Mouse (Mus musculus) small intestine, adult 2 months (tissue): ENCODE results near the gene Gm13030. TPM values are rescaled to one million over a fixed set of nuclear protein-coding genes. Genes with fewer than 3 reads are reported as not detected.

Experiments
- H3K27ac ChIP-seq: fragments of 200-500 bp; 2 replicates; pipeline ENCODE4 v1.5.1; 2012; ENCODE audit warnings: low read depth, low read length, control low read depth, inconsistent platforms; ENCODE audit not compliant: insufficient read depth
- H3K27me3 ChIP-seq: fragments of 200-500 bp; 2 replicates; pipeline ENCODE4 v1.6.1; 2012; ENCODE audit warnings: mild to moderate bottlenecking, moderate library complexity, low read length, inconsistent platforms; ENCODE audit not compliant: control insufficient read depth, insufficient read depth
- H3K36me3 ChIP-seq: fragments of 200-500 bp; 2 replicates; pipeline ENCODE4 v1.6.1; 2012; ENCODE audit warnings: mild to moderate bottlenecking, low read length, control low read depth, inconsistent platforms; ENCODE audit not compliant: control insufficient read depth, insufficient read depth
- H3K4me1 ChIP-seq: fragments of 200-500 bp; 2 replicates; pipeline ENCODE4 v1.6.1; 2012; ENCODE audit warnings: low read length, inconsistent platforms, mixed read lengths; ENCODE audit not compliant: control insufficient read depth, insufficient read depth, insufficient read length
- H3K4me3 ChIP-seq: fragments of 200-500 bp; 2 replicates; pipeline ENCODE4 v1.5.1; 2012; ENCODE audit warnings: low read depth, mild to moderate bottlenecking, control low read depth, inconsistent platforms, low read length, moderate library complexity
- CTCF ChIP-seq: fragments of 200-500 bp; IDR thresholded peaks from 2 replicates; pipeline ENCODE4 v1.5.1; 2012; ENCODE audit warnings: low read depth, mild to moderate bottlenecking, control low read depth, inconsistent platforms, low read length, moderate library complexity, mixed read lengths; ENCODE audit not compliant: insufficient replicate concordance, insufficient read length; ENCODE audit errors: extremely low read depth
- POLR2A ChIP-seq: fragments of 200-500 bp; IDR thresholded peaks from 2 replicates; pipeline ENCODE4 v1.6.1; 2012; ENCODE audit warnings: low read depth, mild to moderate bottlenecking, control low read depth, inconsistent platforms, low read length, moderate library complexity
- WGBS: fragments of 180-500 bp; shearing (Covaris S2); methylation state at CpG from one replicate; pipeline ENCODE4 v1.1.7; 2018; 5-methylcytosine and 5-hydroxymethylcytosine counted together
- polyA plus RNA-seq: library from polyadenylated mRNA; depleted of rRNA; stranded (reverse); fragments of >200 nt; gene quantifications from 2 replicates; pipeline ENCODE4 v1.2.3, GENCODE M21; 2012

Gm13030 gene
- polyA plus RNA-seq, 1 experiment: not detected

DNA sequence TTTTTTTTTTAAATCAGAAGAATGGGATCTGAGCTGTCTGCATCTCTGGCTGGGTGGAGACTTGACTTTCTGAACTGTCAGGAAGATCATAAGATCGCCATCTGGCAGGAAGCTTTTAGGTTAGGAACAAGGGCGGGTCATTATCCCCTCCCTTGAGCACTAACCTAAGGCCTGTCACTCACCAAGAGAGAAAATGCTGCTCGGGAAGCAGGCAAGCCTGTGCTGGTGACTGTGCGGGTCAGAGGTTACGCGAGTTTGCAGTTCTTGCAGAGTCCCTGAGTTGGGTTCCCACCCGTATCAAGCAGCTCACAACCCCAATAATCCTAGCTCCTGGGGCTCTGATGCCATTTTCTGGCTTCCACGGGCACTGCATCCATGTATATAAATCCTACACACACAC is 5.1 kb downstream of the Gm13030 start:
- H3K27me3 ChIP-seq: no peaks in the 10 kb centered on the region; the same call in 1 of the 2 replicates
- TF ChIP-seq POLR2A (no peak), CTCF (no peak)
- no peak overlapping the region for H3K27ac ChIP-seq
- H3K4me1 ChIP-seq: no peaks in the 10 kb centered on the region
- WGBS: 52% methylated on average over 8 of the region's 8 CpGs
- no peak overlapping the region for H3K4me3 ChIP-seq
- no peaks in the 10 kb centered on the region for H3K36me3 ChIP-seq

GRCm38 (mm10) chr4:138866413-138866812 is 7.4 kb downstream of the Gm13030 start:
- no peaks in the 10 kb centered on the region; the same call in 1 of the 2 replicates for H3K27me3 ChIP-seq
- WGBS: 10% methylated on average over 7 of the region's 7 CpGs
- no peaks in the 10 kb centered on the region for H3K4me1 ChIP-seq
- no peak overlapping the region for H3K4me3 ChIP-seq
- no peak overlapping the region for H3K27ac ChIP-seq
- TF ChIP-seq POLR2A: no peak
- peak; percentile 65 for TF ChIP-seq CTCF
- no peaks in the 10 kb centered on the region for H3K36me3 ChIP-seq

- TF ChIP-seq CTCF (no peak), POLR2A (no peak)
- Histone ChIP-seq H3K4me3 (no peak overlapping the region), H3K27ac (no peak overlapping the region), H3K36me3 (no peaks in the 10 kb centered on the region), H3K4me1 (no peaks in the 10 kb centered on the region), H3K27me3 (no peaks in the 10 kb centered on the region; the same call in 1 of the 2 replicates)
- 65% methylated on average over 6 of the region's 6 CpGs for WGBS
Measured at GRCm38 (mm10) chr4:138865991-138866390, 7.8 kb downstream of the Gm13030 start.

DNA sequence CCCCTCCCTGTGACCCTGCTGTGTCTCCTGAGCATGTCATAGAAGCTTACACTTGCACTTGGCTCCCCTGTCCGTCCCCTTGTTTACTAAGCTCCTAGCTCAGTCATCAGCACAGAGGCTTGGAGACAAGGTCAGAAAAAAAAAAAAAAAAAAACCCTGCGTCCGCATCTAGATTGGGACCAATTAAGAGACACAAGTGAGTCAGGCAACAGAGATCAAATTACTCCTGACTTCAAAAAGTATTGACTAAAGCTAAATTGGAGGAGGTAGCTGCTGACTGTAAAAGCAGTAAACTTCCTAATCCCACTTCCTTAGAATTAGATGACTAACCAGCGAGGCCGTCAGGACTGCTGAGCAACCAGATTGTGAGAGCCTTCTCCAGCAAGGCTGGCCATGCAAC is 8.7 kb downstream of the Gm13030 start:
- no peaks in the 10 kb centered on the region for H3K4me1 ChIP-seq
- no peaks in the 10 kb centered on the region for H3K36me3 ChIP-seq
- TF ChIP-seq POLR2A: no peak
- no peak for TF ChIP-seq CTCF
- no peak overlapping the region for H3K27ac ChIP-seq
- H3K4me3 ChIP-seq: no peak overlapping the region
- no peaks in the 10 kb centered on the region; the same call in 1 of the 2 replicates for H3K27me3 ChIP-seq
- 28% methylated on average over 5 of the region's 5 CpGs for WGBS

DNA sequence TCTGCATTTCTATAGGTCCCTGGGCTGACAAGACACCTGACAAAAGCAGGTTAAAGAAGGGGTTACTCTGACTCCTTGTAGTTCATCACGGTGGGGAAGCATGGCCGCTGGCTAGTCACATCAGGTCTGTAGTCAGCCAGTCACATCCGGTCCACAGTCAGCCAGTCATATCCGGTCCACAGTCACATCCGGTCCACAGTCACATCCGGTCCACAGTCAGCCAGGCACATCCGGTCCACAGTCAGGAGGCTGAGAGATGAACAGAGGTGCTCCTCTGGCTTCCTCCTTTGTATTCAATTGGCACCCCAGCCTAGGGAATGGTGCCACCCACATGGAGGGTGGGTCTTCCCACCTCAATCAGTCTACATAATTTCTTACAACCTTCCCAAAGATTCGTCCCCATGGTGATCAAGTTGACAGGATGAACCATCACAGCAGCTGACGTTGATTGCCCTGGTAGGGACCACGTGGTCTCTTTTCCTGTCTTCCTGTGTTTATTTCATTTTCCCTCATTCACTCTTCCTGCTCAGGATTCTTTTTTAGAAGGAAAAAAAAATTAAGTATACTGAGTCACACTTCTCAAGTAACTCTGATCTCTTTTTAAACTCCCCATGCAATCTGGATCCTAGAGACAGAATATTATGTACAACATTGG is 10.3 kb downstream of the Gm13030 start, which contains the start of gene Pla2g5:
Gene Pla2g5, minus strand, starts transcription at position 139 of the 655 bp plus-strand sequence.
- no peaks in the 10 kb centered on the region; the same call in 1 of the 2 replicates for H3K27me3 ChIP-seq
- TF ChIP-seq CTCF (no peak), POLR2A (no peak)
- WGBS: 69% methylated on average over 10 of the region's 10 CpGs
- H3K4me1 ChIP-seq: no peaks in the 10 kb centered on the region
- H3K27ac ChIP-seq: no peak within 1 kb of the TSS
- H3K36me3 ChIP-seq: no peaks in the 10 kb centered on the region
- no peak within 1 kb of the TSS for H3K4me3 ChIP-seq

DNA sequence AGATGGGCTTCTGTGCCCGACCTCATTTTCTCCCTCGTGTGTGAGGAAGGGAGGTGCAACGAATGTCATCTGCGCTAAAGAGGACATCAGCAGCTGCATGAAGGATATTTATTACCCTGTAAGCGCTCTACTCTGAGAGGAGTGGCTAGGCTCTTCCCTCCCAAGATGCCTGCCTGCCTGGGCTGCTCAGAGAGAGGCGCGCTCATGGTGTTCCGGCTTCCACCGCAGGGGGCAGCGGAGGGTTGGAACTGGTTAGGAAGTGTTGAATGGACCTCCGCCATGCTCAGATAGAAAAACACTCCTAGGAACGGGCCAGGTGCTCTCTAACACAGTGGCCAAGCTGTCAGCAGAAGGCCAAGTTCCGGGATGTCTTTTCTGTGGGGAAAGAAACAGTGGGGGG is 14.0 kb downstream of the Gm13030 start:
- H3K36me3 ChIP-seq: no peaks in the 10 kb centered on the region
- peaks cover 2% of the 10 kb centered on the region; the same call in 1 of the 2 replicates for H3K27me3 ChIP-seq
- 4% methylated on average over 13 of the region's 13 CpGs for WGBS
- H3K27ac ChIP-seq: no peak overlapping the region
- peak; percentile 51; the same call in 1 of the 2 replicates for TF ChIP-seq CTCF
- TF ChIP-seq POLR2A: no peak
- no peaks in the 10 kb centered on the region for H3K4me1 ChIP-seq
- H3K4me3 ChIP-seq: 0 out of 2 replicates have a peak overlapping the region, but pooled peaks have one; percentile 4

- WGBS: 34% methylated on average over 9 of the region's 9 CpGs
- no peaks in the 10 kb centered on the region for H3K4me1 ChIP-seq
- TF ChIP-seq CTCF (0 out of 2 replicates have a peak, but pooled peaks have one; percentile 17), POLR2A (no peak)
- no peak overlapping the region for H3K4me3 ChIP-seq
- H3K27ac ChIP-seq: no peak overlapping the region
- H3K36me3 ChIP-seq: no peaks in the 10 kb centered on the region
- H3K27me3 ChIP-seq: 0 out of 2 replicates have a peak, but pooled peaks cover 2% of the 10 kb centered on the region
Measured at GRCm38 (mm10) chr4:138859245-138859644, 14.5 kb downstream of the Gm13030 start.
